Mouse (Mus musculus) liver, postnatal 0 days (tissue): ENCODE measurements around the gene Hoxb3. TPM values are rescaled to one million over a fixed set of nuclear protein-coding genes. Genes with fewer than 3 reads are reported as not detected.

Source experiments
- ATAC-seq: fragments of 200-750 bp; cut with Nextera tagmentation; 2 replicates; pipeline ENCODE4 v1.8.0; 2017; ENCODE audit warnings: mild to moderate bottlenecking, moderate library complexity
- DNase-seq: peaks from one replicate; pipeline ENCODE4 v3.0.0-alpha.2; 2016
- H3K27ac ChIP-seq: fragments of 300-500 bp; sonication (generic); 2 replicates; pipeline ENCODE4 v1.5.1; 2014; ENCODE audit warnings: antibody characterized with exemption, moderate library complexity, mild to moderate bottlenecking, low read depth
- H3K27me3 ChIP-seq: fragments of 300-500 bp; sonication (generic); 2 replicates; pipeline ENCODE4 v1.6.1; 2014; ENCODE audit warnings: low read length, control low read depth, mixed read lengths; ENCODE audit not compliant: insufficient read depth
- H3K36me3 ChIP-seq: fragments of 300-500 bp; sonication (generic); replicated peaks from 2 replicates; pipeline ENCODE4 v1.6.1; 2014; ENCODE audit warnings: mild to moderate bottlenecking, control low read depth, low read length, moderate library complexity, mixed read lengths; ENCODE audit not compliant: insufficient read depth
- H3K4me1 ChIP-seq: fragments of 300-500 bp; sonication (generic); 2 replicates; pipeline ENCODE4 v1.6.1; 2014; ENCODE audit warnings: antibody characterized with exemption, mild to moderate bottlenecking, control low read depth; ENCODE audit not compliant: insufficient read depth
- H3K4me2 ChIP-seq: fragments of 300-500 bp; sonication (generic); 2 replicates; pipeline ENCODE4 v1.6.1; 2014; ENCODE audit warnings: low read depth, mild to moderate bottlenecking, low read length, moderate library complexity, mixed read lengths
- H3K4me3 ChIP-seq: fragments of 300-500 bp; sonication (generic); 2 replicates; pipeline ENCODE4 v1.5.1; 2014; ENCODE audit warnings: low read depth, low read length
- H3K9ac ChIP-seq: fragments of 300-500 bp; sonication (generic); replicated peaks from 2 replicates; pipeline ENCODE4 v1.6.1; 2014; ENCODE audit warnings: mild to moderate bottlenecking, moderate library complexity
- H3K9me3 ChIP-seq: fragments of 300-500 bp; sonication (generic); 2 replicates; pipeline ENCODE4 v1.6.1; 2016; ENCODE audit warnings: mild to moderate bottlenecking, control low read depth, low read length, mixed read lengths
- CTCF ChIP-seq: sonication (generic); IDR thresholded peaks from 2 replicates; pipeline ENCODE4 v1.5.1; 2016; ENCODE audit warnings: antibody characterized with exemption, low read depth
- EP300 ChIP-seq: IDR thresholded peaks from 2 replicates; pipeline ENCODE4 v1.6.1; 2016; ENCODE audit warnings: antibody characterized with exemption, low read depth, mild to moderate bottlenecking
- WGBS: fragments of 180-500 bp; shearing (Covaris S2); extraction: QIAGEN DNeasy Blood & Tissue Kit; methylation state at CpG from one replicate; pipeline ENCODE4 v1.1.7; 2014; ENCODE audit not compliant: insufficient replicate concordance; 5-methylcytosine and 5-hydroxymethylcytosine counted together
- polyA plus RNA-seq: library from polyadenylated mRNA; unstranded; fragments of >200 nt; fragmentation: Nextera tagmentation; extraction: Ambion mirVana; gene quantifications from 2 replicates; pipeline ENCODE4 v1.2.1, GENCODE M21; 2015

The Hoxb3 gene
- polyA plus RNA-seq, 1 experiment from 2014 or later, result 0.26 TPM

GRCm38 (mm10) chr11:96343206-96343745 is 20.1 kb downstream of the Hoxb3 start:
- Histone ChIP-seq H3K27ac (no peak overlapping the region), H3K9me3 (no peaks in the 10 kb centered on the region), H3K4me1 (no peaks in the 10 kb centered on the region; the same call in 1 of the 2 replicates), H3K9ac (no peak overlapping the region), H3K27me3 (peaks cover 87% of the 10 kb centered on the region), H3K36me3 (no peaks in the 10 kb centered on the region), H3K4me2 (no peak overlapping the region), H3K4me3 (no peak overlapping the region)
- WGBS, result 38% methylated on average over 2 of the region's 2 CpGs
- ATAC-seq (no peak), DNase-seq (no peak)
- TF ChIP-seq EP300, result no peak

GRCm38 (mm10) chr11:96344061-96344877 is 21.1 kb downstream of the Hoxb3 start:
- ATAC-seq, result no peak
- no peak overlapping the region for H3K4me3 ChIP-seq
- H3K36me3 ChIP-seq, result no peaks in the 10 kb centered on the region
- H3K9me3 ChIP-seq, result no peaks in the 10 kb centered on the region
- H3K27me3 ChIP-seq, result peaks cover 90% of the 10 kb centered on the region
- H3K4me2 ChIP-seq, result no peak overlapping the region
- no peak for DNase-seq
- H3K9ac ChIP-seq, result no peak overlapping the region
- H3K27ac ChIP-seq, result no peak overlapping the region
- TF ChIP-seq CTCF, result no peak
- no peak for TF ChIP-seq EP300
- WGBS, result 31% methylated on average over 37 of the region's 40 CpGs
- no peaks in the 10 kb centered on the region; the same call in 1 of the 2 replicates for H3K4me1 ChIP-seq

- WGBS, result 55% methylated on average over 6 of the region's 6 CpGs
- peaks cover 89% of the 10 kb centered on the region for H3K27me3 ChIP-seq
Measured at GRCm38 (mm10) chr11:96344878-96345159, 21.7 kb downstream of the Hoxb3 start.

GRCm38 (mm10) chr11:96345220-96345892 is 22.2 kb downstream of the Hoxb3 start:
- peaks cover 88% of the 10 kb centered on the region for H3K27me3 ChIP-seq

More at GRCm38 (mm10) chr11:96344878-96345159, 21.7 kb downstream of the Hoxb3 start:
- H3K4me3 ChIP-seq, result no peak overlapping the region
- no peaks in the 10 kb centered on the region for H3K36me3 ChIP-seq
- no peak overlapping the region for H3K9ac ChIP-seq
- no peak for DNase-seq
- no peak for ATAC-seq
- H3K27ac ChIP-seq, result no peak overlapping the region
- no peaks in the 10 kb centered on the region; the same call in 1 of the 2 replicates for H3K4me1 ChIP-seq
- no peaks in the 10 kb centered on the region for H3K9me3 ChIP-seq
- no peak for TF ChIP-seq EP300
- no peak overlapping the region for H3K4me2 ChIP-seq

GRCm38 (mm10) chr11:96345893-96346806 is 23.0 kb downstream of the Hoxb3 start:
- H3K4me1 ChIP-seq, result no peaks in the 10 kb centered on the region; the same call in 1 of the 2 replicates
- H3K27me3 ChIP-seq, result peaks cover 89% of the 10 kb centered on the region
- no peak overlapping the region for H3K27ac ChIP-seq
- ATAC-seq, result no peak
- H3K36me3 ChIP-seq, result no peaks in the 10 kb centered on the region
- peak overlapping the region; percentile 63 for H3K4me2 ChIP-seq
- WGBS, result 17% methylated on average over 41 of the region's 45 CpGs
- H3K9me3 ChIP-seq, result no peaks in the 10 kb centered on the region
- H3K9ac ChIP-seq, result peak overlapping the region; percentile 34
- no peak for DNase-seq
- peak overlapping the region; percentile 31 for H3K4me3 ChIP-seq
- TF ChIP-seq EP300, result no peak
- TF ChIP-seq CTCF, result no peak; the same call in 1 of the 2 replicates

More at GRCm38 (mm10) chr11:96345220-96345892, 22.2 kb downstream of the Hoxb3 start:
- Histone ChIP-seq H3K9me3 (no peaks in the 10 kb centered on the region), H3K4me3 (peak overlapping the region; percentile 31), H3K27ac (no peak overlapping the region), H3K36me3 (no peaks in the 10 kb centered on the region), H3K4me1 (no peaks in the 10 kb centered on the region; the same call in 1 of the 2 replicates), H3K4me2 (peak overlapping the region; percentile 63), H3K9ac (peak overlapping the region; percentile 34)
- DNase-seq (no peak), ATAC-seq (no peak)
- 11% methylated on average over 43 of the region's 56 CpGs for WGBS
- no peak for TF ChIP-seq CTCF
- TF ChIP-seq EP300, result no peak
